Mouse (Mus musculus) forebrain, embryonic 11.5 days (tissue): ENCODE measurements around the gene Polr1b. TPM values are rescaled to one million over a fixed set of nuclear protein-coding genes. Genes with fewer than 3 reads are reported as not detected.

Experiments used
- ATAC-seq: fragments of 200-750 bp; cut with Nextera tagmentation; replicated peaks from 2 replicates; pipeline ENCODE4 v1.8.0; 2017; ENCODE audit warnings: moderate TSS enrichment; ENCODE audit not compliant: low FRiP score
- DNase-seq: peaks from one replicate; pipeline ENCODE4 v3.0.0-alpha.2; 2017; ENCODE audit warnings: low spot score
- H3K27ac ChIP-seq: fragments of 300-500 bp; sonication (generic); 2 replicates; pipeline ENCODE4 v1.5.1; 2014; ENCODE audit warnings: low read depth, low read length
- H3K27me3 ChIP-seq: fragments of 300-500 bp; sonication (generic); 2 replicates; pipeline ENCODE4 v1.6.1; 2014; ENCODE audit warnings: mild to moderate bottlenecking, low read length, mixed read lengths; ENCODE audit not compliant: control insufficient read depth, insufficient read depth
- H3K36me3 ChIP-seq: fragments of 300-500 bp; sonication (generic); 2 replicates; pipeline ENCODE4 v1.6.1; 2014; ENCODE audit warnings: mild to moderate bottlenecking, low read length, moderate library complexity, mixed read lengths; ENCODE audit not compliant: control insufficient read depth, insufficient read depth
- H3K4me1 ChIP-seq: fragments of 300-500 bp; sonication (generic); replicated peaks from 2 replicates; pipeline ENCODE4 v1.6.1; 2014; ENCODE audit warnings: low read length, mixed read lengths; ENCODE audit not compliant: control insufficient read depth, insufficient read depth
- H3K4me2 ChIP-seq: fragments of 300-500 bp; sonication (generic); 2 replicates; pipeline ENCODE4 v1.6.1; 2014; ENCODE audit warnings: low read depth, mild to moderate bottlenecking, low read length, moderate library complexity, mixed read lengths; ENCODE audit not compliant: severe bottlenecking
- H3K4me3 ChIP-seq: fragments of 300-500 bp; sonication (generic); 2 replicates; pipeline ENCODE4 v1.5.1; 2014; ENCODE audit warnings: low read depth, low read length
- H3K9ac ChIP-seq: fragments of 300-500 bp; sonication (generic); 2 replicates; pipeline ENCODE4 v1.6.1; 2014; ENCODE audit warnings: low read length
- H3K9me3 ChIP-seq: fragments of 300-500 bp; sonication (generic); 2 replicates; pipeline ENCODE4 v1.6.1; 2016; ENCODE audit warnings: low read length, mixed read lengths; ENCODE audit not compliant: control insufficient read depth
- WGBS: fragments of 180-500 bp; shearing (Covaris S2); extraction: QIAGEN DNeasy Blood & Tissue Kit; methylation state at CpG from one replicate; pipeline ENCODE4 v1.1.7; 2014; 5-methylcytosine and 5-hydroxymethylcytosine counted together
- polyA plus RNA-seq: library from polyadenylated mRNA; unstranded; fragments of >200 nt; fragmentation: Nextera tagmentation; extraction: Ambion mirVana; gene quantifications from 2 replicates; pipeline ENCODE4 v1.2.1, GENCODE M21; 2014

The Polr1b gene
- polyA plus RNA-seq: 30.9 and 33.9 TPM in 2 replicates

DNA sequence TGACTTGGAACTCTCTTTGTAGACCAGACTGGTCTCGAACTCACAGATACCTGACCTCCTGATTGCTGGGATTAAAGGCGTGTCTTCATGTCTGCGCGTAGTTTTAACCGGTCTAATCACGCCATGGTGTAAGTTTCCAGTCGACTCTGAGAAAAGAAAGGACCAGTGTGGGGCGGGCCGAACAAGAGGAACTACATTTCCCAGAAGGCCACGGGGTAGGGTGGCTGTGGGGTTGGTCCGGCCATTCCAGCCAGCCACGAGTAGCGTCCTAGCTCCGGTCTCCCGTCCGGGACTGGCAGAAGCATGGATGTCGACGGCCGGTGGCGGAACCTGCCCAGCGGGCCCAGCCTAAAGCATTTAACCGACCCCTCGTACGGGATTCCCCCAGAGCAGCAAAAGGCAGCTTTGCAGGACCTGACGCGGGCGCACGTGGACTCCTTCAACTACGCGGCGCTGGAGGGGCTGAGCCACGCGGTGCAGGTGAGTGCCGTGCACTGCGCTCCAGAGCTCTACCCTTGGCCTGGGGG lies at the start of gene Polr1b:
Gene Polr1b, plus strand, starts transcription at position 212 of the 527 bp plus-strand sequence.
- H3K27me3 ChIP-seq: no peaks in the 10 kb centered on the region
- DNase-seq (peak; percentile 94), ATAC-seq (peak; percentile 99)
- no peaks in the 10 kb centered on the region for H3K4me1 ChIP-seq
- H3K27ac ChIP-seq: no peak within 1 kb of the TSS
- peak within 1 kb of the TSS; percentile 73 for H3K4me3 ChIP-seq
- H3K4me2 ChIP-seq: peak within 1 kb of the TSS; percentile 74
- peaks cover 2% of the 10 kb centered on the region for H3K36me3 ChIP-seq
- 0% methylated on average over 35 of the region's 35 CpGs for WGBS
- peak within 1 kb of the TSS; percentile 77 for H3K9ac ChIP-seq
- H3K9me3 ChIP-seq: no peaks in the 10 kb centered on the region

DNA sequence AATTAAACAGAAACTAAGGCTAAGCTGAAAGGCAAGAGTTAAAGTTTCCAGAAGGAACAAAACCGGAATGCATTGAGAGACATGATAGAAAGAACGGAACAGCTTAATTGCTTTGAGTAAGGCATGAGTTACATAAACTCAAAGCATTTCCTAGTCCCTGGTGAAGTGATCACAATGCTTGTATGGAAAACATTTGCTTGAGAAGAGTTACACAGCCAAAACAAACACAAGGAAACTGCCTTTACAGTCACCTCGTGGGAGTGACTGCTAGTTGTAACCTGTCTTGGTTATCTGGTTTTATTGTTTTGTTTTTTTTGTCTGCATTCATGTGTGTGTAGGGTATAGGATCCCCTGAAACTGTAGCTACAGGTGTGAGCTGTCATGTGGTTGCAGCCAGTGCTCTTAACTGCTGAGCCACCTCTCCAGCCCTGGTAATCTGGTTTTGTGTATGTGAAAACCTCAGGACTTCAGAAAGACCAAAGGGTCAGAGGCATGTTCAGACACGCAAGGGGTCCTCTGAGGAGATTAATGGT lies 48.3 kb upstream of the Polr1b start:
- no peak overlapping the region for H3K4me2 ChIP-seq
- DNase-seq (no peak), ATAC-seq (no peak)
- no peaks in the 10 kb centered on the region for H3K4me1 ChIP-seq
- no peak overlapping the region for H3K9ac ChIP-seq
- 82% methylated on average over 4 of the region's 4 CpGs for WGBS
- peaks cover 4% of the 10 kb centered on the region; the same call in 1 of the 2 replicates for H3K9me3 ChIP-seq
- no peaks in the 10 kb centered on the region for H3K36me3 ChIP-seq
- H3K27me3 ChIP-seq: no peaks in the 10 kb centered on the region
- H3K4me3 ChIP-seq: no peak overlapping the region
- no peak overlapping the region for H3K27ac ChIP-seq

GRCm38 (mm10) chr2:129055741-129056140 lies 45.1 kb upstream of the Polr1b start:
- no peak overlapping the region for H3K9ac ChIP-seq
- WGBS: 91% methylated on average over 6 of the region's 6 CpGs

GRCm38 (mm10) chr2:129056597-129056996 lies 44.2 kb upstream of the Polr1b start:
- Histone ChIP-seq H3K36me3 (no peaks in the 10 kb centered on the region), H3K4me1 (no peaks in the 10 kb centered on the region), H3K27ac (no peak overlapping the region), H3K9ac (no peak overlapping the region), H3K27me3 (no peaks in the 10 kb centered on the region), H3K4me3 (no peak overlapping the region), H3K9me3 (peaks cover 4% of the 10 kb centered on the region), H3K4me2 (no peak overlapping the region)
- WGBS: 41% methylated on average over 9 of the region's 9 CpGs
- ATAC-seq (no peak), DNase-seq (no peak)

More at GRCm38 (mm10) chr2:129055741-129056140, 45.1 kb upstream of the Polr1b start:
- no peaks in the 10 kb centered on the region for H3K27me3 ChIP-seq
- no peaks in the 10 kb centered on the region for H3K4me1 ChIP-seq
- no peak overlapping the region for H3K4me2 ChIP-seq
- no peak for DNase-seq
- H3K27ac ChIP-seq: no peak overlapping the region
- peaks cover 4% of the 10 kb centered on the region for H3K9me3 ChIP-seq
- ATAC-seq: no peak
- H3K4me3 ChIP-seq: no peak overlapping the region
- H3K36me3 ChIP-seq: no peaks in the 10 kb centered on the region

GRCm38 (mm10) chr2:129057256-129057655 lies 43.5 kb upstream of the Polr1b start:
- ATAC-seq (no peak), DNase-seq (no peak)
- Histone ChIP-seq H3K4me3 (no peak overlapping the region), H3K9ac (no peak overlapping the region), H3K4me1 (no peaks in the 10 kb centered on the region), H3K27me3 (no peaks in the 10 kb centered on the region), H3K27ac (no peak overlapping the region), H3K9me3 (peaks cover 4% of the 10 kb centered on the region), H3K36me3 (no peaks in the 10 kb centered on the region), H3K4me2 (no peak overlapping the region)
- WGBS: 97% methylated on average over 8 of the region's 8 CpGs

GRCm38 (mm10) chr2:129057920-129058361 lies 42.9 kb upstream of the Polr1b start:
- no peak for ATAC-seq
- Histone ChIP-seq H3K36me3 (no peaks in the 10 kb centered on the region), H3K4me2 (no peak overlapping the region), H3K9ac (no peak overlapping the region), H3K27me3 (no peaks in the 10 kb centered on the region), H3K27ac (no peak overlapping the region), H3K9me3 (peaks cover 4% of the 10 kb centered on the region), H3K4me3 (no peak overlapping the region), H3K4me1 (no peaks in the 10 kb centered on the region)
- DNase-seq: no peak
- 82% methylated on average over 6 of the region's 6 CpGs for WGBS

- no peak for ATAC-seq
- no peak overlapping the region for H3K27ac ChIP-seq
- no peaks in the 10 kb centered on the region for H3K36me3 ChIP-seq
- H3K9me3 ChIP-seq: no peaks in the 10 kb centered on the region; the same call in 1 of the 2 replicates
- peaks cover 1% of the 10 kb centered on the region; the same call in 1 of the 2 replicates for H3K4me1 ChIP-seq
- no peak for DNase-seq
- H3K4me2 ChIP-seq: no peak overlapping the region
- no peak overlapping the region for H3K4me3 ChIP-seq
- WGBS: 81% methylated on average over 10 of the region's 10 CpGs
- H3K27me3 ChIP-seq: no peaks in the 10 kb centered on the region
- H3K9ac ChIP-seq: no peak overlapping the region
Observed at GRCm38 (mm10) chr2:129061456-129062059, 39.2 kb upstream of the Polr1b start.

- H3K36me3 ChIP-seq: no peaks in the 10 kb centered on the region; the same call in 1 of the 2 replicates
- H3K4me2 ChIP-seq: peak within 1 kb of the TSS; percentile 88
- H3K4me3 ChIP-seq: peak within 1 kb of the TSS; percentile 82
- DNase-seq (peak; percentile 90), ATAC-seq (peak; percentile 94)
- H3K4me1 ChIP-seq: peaks cover 7% of the 10 kb centered on the region; the same call in 1 of the 2 replicates
- no peaks in the 10 kb centered on the region for H3K27me3 ChIP-seq
- no peak within 1 kb of the TSS for H3K27ac ChIP-seq
- H3K9ac ChIP-seq: peak within 1 kb of the TSS; percentile 84
- H3K9me3 ChIP-seq: no peaks in the 10 kb centered on the region
- 1% methylated on average over 62 of the region's 62 CpGs for WGBS
Observed at GRCm38 (mm10) chr2:129065437-129066282, 35.1 kb upstream of the Polr1b start, which contains the start of gene Ttl. Gene Ttl, plus strand, starts transcription at chr2:129065942.
